Mouse (Mus musculus) midbrain, embryonic 13.5 days (tissue): ENCODE measurements around the gene Katna1. TPM values are rescaled to one million over a fixed set of nuclear protein-coding genes. Genes with fewer than 3 reads are reported as not detected.

Experiments
- ATAC-seq: fragments of 200-750 bp; cut with Nextera tagmentation; 2 replicates; pipeline ENCODE4 v1.8.0; 2017; ENCODE audit warnings: mild to moderate bottlenecking, moderate TSS enrichment, moderate library complexity
- H3K27ac ChIP-seq: fragments of 300-500 bp; sonication (generic); 2 replicates; pipeline ENCODE4 v1.5.1; 2015; ENCODE audit warnings: inconsistent platforms, mild to moderate bottlenecking, moderate library complexity
- H3K27me3 ChIP-seq: fragments of 300-500 bp; sonication (generic); 2 replicates; pipeline ENCODE4 v1.6.1; 2015; ENCODE audit warnings: mild to moderate bottlenecking, inconsistent platforms
- H3K36me3 ChIP-seq: fragments of 300-500 bp; sonication (generic); 2 replicates; pipeline ENCODE4 v1.6.1; 2015; ENCODE audit warnings: mild to moderate bottlenecking, inconsistent platforms
- H3K4me1 ChIP-seq: fragments of 300-500 bp; sonication (generic); replicated peaks from 2 replicates; pipeline ENCODE4 v1.6.1; 2015; ENCODE audit warnings: inconsistent platforms
- H3K4me2 ChIP-seq: fragments of 300-500 bp; sonication (generic); replicated peaks from 2 replicates; pipeline ENCODE4 v1.6.1; 2015; ENCODE audit warnings: moderate library complexity, mild to moderate bottlenecking, inconsistent platforms
- H3K4me3 ChIP-seq: fragments of 300-500 bp; sonication (generic); replicated peaks from 2 replicates; pipeline ENCODE4 v1.5.1; 2015; ENCODE audit warnings: mild to moderate bottlenecking, inconsistent platforms
- H3K9ac ChIP-seq: fragments of 300-500 bp; sonication (generic); replicated peaks from 2 replicates; pipeline ENCODE4 v1.6.1; 2015; ENCODE audit warnings: mild to moderate bottlenecking, inconsistent platforms
- H3K9me3 ChIP-seq: fragments of 300-500 bp; sonication (generic); 2 replicates; pipeline ENCODE4 v1.6.1; 2016; ENCODE audit warnings: mild to moderate bottlenecking, inconsistent platforms
- WGBS: fragments of 180-500 bp; shearing (Covaris S2); methylation state at CpG from one replicate; pipeline ENCODE4 v1.1.7; 2015; 5-methylcytosine and 5-hydroxymethylcytosine counted together
- polyA plus RNA-seq: library from polyadenylated mRNA; unstranded; fragments of >200 nt; fragmentation: Nextera tagmentation; extraction: Ambion mirVana; gene quantifications from 2 replicates; pipeline ENCODE4 v1.2.1, GENCODE M21; 2015

Gene Katna1
- polyA plus RNA-seq, result 40.2 and 40.3 TPM in 2 replicates

GRCm38 (mm10) chr10:7725751-7726500, at the start of gene Katna1:
TSS of gene Katna1 (plus strand) at chr10:7726000.
- H3K9ac ChIP-seq, result peak within 1 kb of the TSS; percentile 73
- no peaks in the 10 kb centered on the region for H3K36me3 ChIP-seq
- peak within 1 kb of the TSS; percentile 46; the same call in 1 of the 2 replicates for H3K27ac ChIP-seq
- no peaks in the 10 kb centered on the region for H3K9me3 ChIP-seq
- WGBS, result under 1% methylated on average over 49 of the region's 49 CpGs
- peak within 1 kb of the TSS; percentile 64 for H3K4me3 ChIP-seq
- peak within 1 kb of the TSS; percentile 89 for H3K4me2 ChIP-seq
- no peaks in the 10 kb centered on the region for H3K27me3 ChIP-seq
- peaks cover 25% of the 10 kb centered on the region for H3K4me1 ChIP-seq
- peak; percentile 99 for ATAC-seq

DNA sequence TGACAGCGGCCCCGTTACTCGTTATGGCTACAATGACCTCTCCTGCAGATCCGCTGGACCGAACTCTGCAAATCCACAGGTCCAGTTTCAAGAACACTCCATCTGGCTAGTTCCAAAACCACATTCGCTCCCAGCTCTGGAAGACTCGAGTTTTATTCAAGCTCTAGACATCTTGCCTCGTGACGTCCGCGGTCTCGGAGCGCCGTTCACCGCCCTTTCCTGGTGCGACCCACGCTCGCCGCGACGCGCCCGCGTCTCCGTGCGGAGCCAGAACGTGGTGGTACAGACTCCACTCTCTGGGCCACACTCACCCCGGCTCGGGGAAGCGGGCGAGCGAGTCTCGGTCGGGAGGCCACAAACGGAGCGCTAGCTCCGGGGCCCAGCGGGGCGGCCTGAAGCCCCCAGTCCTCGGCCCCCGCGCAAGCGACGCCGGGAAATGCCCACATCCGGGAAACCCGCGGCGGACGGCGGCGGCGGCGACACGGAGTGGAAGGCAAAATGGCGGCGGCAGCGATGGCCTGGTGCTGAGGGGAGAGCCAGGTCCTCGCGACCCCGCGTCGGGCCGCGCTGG, 45.0 kb upstream of the Katna1 start, which contains the start of the genes Pcmt1 and Lats1:
Pcmt1 (minus strand) TSS at position 406 of the 571 bp plus-strand sequence.
Lats1 (plus strand) TSS at position 484 of the 571 bp plus-strand sequence.
- H3K36me3 ChIP-seq, result peaks cover 35% of the 10 kb centered on the region
- no peaks in the 10 kb centered on the region for H3K27me3 ChIP-seq
- H3K4me2 ChIP-seq, result peak within 1 kb of the TSS; percentile 75
- WGBS, result under 1% methylated on average over 59 of the region's 65 CpGs
- peaks cover 47% of the 10 kb centered on the region for H3K4me1 ChIP-seq
- peak; percentile 92 for ATAC-seq
- H3K4me3 ChIP-seq, result peak within 1 kb of the TSS; percentile 99
- H3K9ac ChIP-seq, result peak within 1 kb of the TSS; percentile 99
- no peaks in the 10 kb centered on the region for H3K9me3 ChIP-seq
- H3K27ac ChIP-seq, result peak within 1 kb of the TSS; percentile 96

- Histone ChIP-seq H3K36me3 (peaks cover 28% of the 10 kb centered on the region), H3K27ac (peak overlapping the region; percentile 96), H3K9me3 (no peaks in the 10 kb centered on the region), H3K4me2 (peak overlapping the region; percentile 75), H3K4me1 (peaks cover 47% of the 10 kb centered on the region), H3K27me3 (no peaks in the 10 kb centered on the region), H3K9ac (peak overlapping the region; percentile 99), H3K4me3 (peak overlapping the region; percentile 99)
- ATAC-seq, result peak; percentile 88
- WGBS, result under 1% methylated on average over 62 of the region's 64 CpGs
Measured at GRCm38 (mm10) chr10:7681343-7682025, 44.3 kb upstream of the Katna1 start.

DNA sequence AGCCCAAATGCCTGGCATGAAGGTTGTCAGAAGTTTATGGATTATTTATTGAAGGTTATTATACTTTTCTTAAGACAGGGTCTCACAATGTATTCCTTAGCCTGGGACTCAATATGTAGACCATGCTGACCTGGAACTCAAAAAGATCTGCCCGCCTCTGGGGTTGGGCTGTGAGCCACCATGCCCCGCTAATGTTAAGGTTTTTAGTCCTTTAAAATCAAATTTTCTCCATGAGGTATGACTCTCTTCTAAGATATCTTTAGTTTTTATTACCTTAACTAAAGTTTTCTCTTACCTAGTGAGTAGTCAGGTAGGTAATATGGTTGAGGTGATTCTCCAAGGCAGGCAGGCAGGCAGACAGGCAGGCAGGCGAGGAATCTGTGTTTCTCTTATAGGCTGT, 43.6 kb upstream of the Katna1 start:
- Histone ChIP-seq H3K36me3 (peaks cover 26% of the 10 kb centered on the region), H3K9ac (peak overlapping the region; percentile 99), H3K4me3 (peak overlapping the region; percentile 99), H3K4me1 (peaks cover 47% of the 10 kb centered on the region), H3K4me2 (peak overlapping the region; percentile 75), H3K27me3 (no peaks in the 10 kb centered on the region), H3K9me3 (no peaks in the 10 kb centered on the region), H3K27ac (no peak overlapping the region)
- 71% methylated on average over 3 of the region's 3 CpGs for WGBS
- ATAC-seq, result no peak

GRCm38 (mm10) chr10:7686902-7687301, 38.9 kb upstream of the Katna1 start:
- H3K27ac ChIP-seq, result no peak overlapping the region
- no peak overlapping the region for H3K4me2 ChIP-seq
- H3K4me1 ChIP-seq, result peaks cover 23% of the 10 kb centered on the region
- no peak overlapping the region for H3K4me3 ChIP-seq
- no peaks in the 10 kb centered on the region for H3K27me3 ChIP-seq
- H3K9ac ChIP-seq, result no peak overlapping the region
- H3K9me3 ChIP-seq, result no peaks in the 10 kb centered on the region
- WGBS, result 93% methylated on average over 6 of the region's 6 CpGs
- no peak for ATAC-seq
- H3K36me3 ChIP-seq, result peaks cover 13% of the 10 kb centered on the region

DNA sequence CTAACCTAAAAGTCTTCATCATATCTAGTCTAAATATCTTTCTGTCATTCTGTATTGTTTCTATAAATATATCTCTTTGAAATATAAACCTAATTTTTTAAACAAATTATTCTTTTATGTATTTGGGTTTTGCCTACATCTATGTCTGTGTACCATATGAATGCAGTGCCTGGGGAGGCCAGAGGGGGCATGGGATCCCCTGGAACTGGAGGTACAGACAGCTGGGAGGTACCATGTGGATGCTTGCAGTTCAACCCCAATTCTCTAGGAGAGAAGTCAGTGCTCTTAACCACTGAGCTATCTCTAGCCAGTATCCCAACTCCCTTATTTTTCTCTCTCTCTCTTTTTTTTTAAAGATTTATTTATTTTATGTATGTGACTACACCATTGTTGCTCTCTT, 30.5 kb upstream of the Katna1 start:
- Histone ChIP-seq H3K9ac (no peak overlapping the region), H3K27ac (no peak overlapping the region), H3K4me3 (no peak overlapping the region), H3K4me2 (no peak overlapping the region), H3K9me3 (no peaks in the 10 kb centered on the region), H3K4me1 (no peaks in the 10 kb centered on the region), H3K36me3 (peaks cover 75% of the 10 kb centered on the region), H3K27me3 (no peaks in the 10 kb centered on the region)
- ATAC-seq, result no peak

GRCm38 (mm10) chr10:7700120-7700519, 25.7 kb upstream of the Katna1 start:
- 94% methylated on average over 3 of the region's 3 CpGs for WGBS
- H3K36me3 ChIP-seq, result peaks cover 86% of the 10 kb centered on the region
- ATAC-seq, result no peak

GRCm38 (mm10) chr10:7702586-7702985, 23.2 kb upstream of the Katna1 start:
- no peak overlapping the region for H3K27ac ChIP-seq
- no peak overlapping the region for H3K4me2 ChIP-seq
- H3K36me3 ChIP-seq, result peaks cover 85% of the 10 kb centered on the region
- no peaks in the 10 kb centered on the region for H3K9me3 ChIP-seq
- no peak overlapping the region for H3K4me3 ChIP-seq
- no peaks in the 10 kb centered on the region for H3K4me1 ChIP-seq
- no peaks in the 10 kb centered on the region for H3K27me3 ChIP-seq
- 95% methylated on average over 6 of the region's 6 CpGs for WGBS
- H3K9ac ChIP-seq, result no peak overlapping the region
- ATAC-seq, result no peak

More at GRCm38 (mm10) chr10:7700120-7700519, 25.7 kb upstream of the Katna1 start:
- no peak overlapping the region for H3K27ac ChIP-seq
- no peaks in the 10 kb centered on the region for H3K9me3 ChIP-seq
- no peaks in the 10 kb centered on the region for H3K4me1 ChIP-seq
- H3K9ac ChIP-seq, result no peak overlapping the region
- no peak overlapping the region for H3K4me3 ChIP-seq
- H3K27me3 ChIP-seq, result no peaks in the 10 kb centered on the region
- H3K4me2 ChIP-seq, result no peak overlapping the region

- H3K9me3 ChIP-seq, result no peaks in the 10 kb centered on the region
- peaks cover 75% of the 10 kb centered on the region for H3K36me3 ChIP-seq
- no peak overlapping the region for H3K27ac ChIP-seq
- H3K27me3 ChIP-seq, result no peaks in the 10 kb centered on the region
- no peak for ATAC-seq
- no peak overlapping the region for H3K4me3 ChIP-seq
- H3K4me1 ChIP-seq, result no peaks in the 10 kb centered on the region
- H3K9ac ChIP-seq, result no peak overlapping the region
- H3K4me2 ChIP-seq, result no peak overlapping the region
- 89% methylated on average over 5 of the region's 5 CpGs for WGBS
Measured at GRCm38 (mm10) chr10:7710121-7710520, 15.7 kb upstream of the Katna1 start.

DNA sequence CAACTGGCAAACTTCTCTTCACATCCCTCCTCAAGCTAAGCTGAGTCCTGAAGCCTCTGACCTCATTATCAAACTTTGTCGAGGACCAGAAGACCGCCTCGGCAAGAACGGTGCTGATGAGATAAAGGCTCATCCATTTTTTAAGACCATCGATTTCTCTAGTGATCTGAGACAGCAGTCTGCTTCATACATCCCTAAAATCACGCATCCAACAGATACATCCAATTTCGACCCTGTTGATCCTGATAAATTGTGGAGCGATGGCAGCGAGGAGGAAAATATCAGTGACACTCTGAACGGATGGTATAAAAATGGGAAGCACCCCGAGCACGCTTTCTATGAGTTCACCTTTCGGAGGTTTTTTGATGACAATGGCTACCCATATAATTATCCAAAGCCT, 13.3 kb upstream of the Katna1 start:
- ATAC-seq, result no peak
- H3K4me3 ChIP-seq, result no peak overlapping the region
- peaks cover 65% of the 10 kb centered on the region for H3K36me3 ChIP-seq
- 96% methylated on average over 13 of the region's 13 CpGs for WGBS
- no peak overlapping the region for H3K9ac ChIP-seq
- H3K27ac ChIP-seq, result no peak overlapping the region
- H3K4me2 ChIP-seq, result no peak overlapping the region
- H3K4me1 ChIP-seq, result no peaks in the 10 kb centered on the region
- no peaks in the 10 kb centered on the region for H3K27me3 ChIP-seq
- H3K9me3 ChIP-seq, result no peaks in the 10 kb centered on the region

DNA sequence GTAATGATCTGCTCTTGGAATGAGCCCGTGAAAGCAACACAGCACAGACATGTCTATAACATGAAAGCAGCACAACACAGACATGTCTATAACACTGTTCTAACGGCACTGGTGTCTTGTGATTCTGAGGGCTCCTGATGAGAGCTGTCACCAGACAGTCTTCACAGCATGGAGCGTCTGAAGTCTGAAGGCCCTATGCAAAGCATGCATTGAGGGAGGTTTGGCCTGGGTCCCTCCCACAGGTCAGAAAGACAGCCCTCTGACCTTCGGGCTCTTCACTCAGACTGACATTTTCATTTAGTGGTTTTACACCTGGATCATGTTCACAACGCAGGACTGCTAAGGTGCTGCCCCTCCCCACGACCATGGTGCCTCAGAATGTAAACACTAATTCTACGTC, 10.7 kb upstream of the Katna1 start:
- no peak overlapping the region for H3K27ac ChIP-seq
- H3K27me3 ChIP-seq, result no peaks in the 10 kb centered on the region
- no peak overlapping the region for H3K9ac ChIP-seq
- ATAC-seq, result no peak
- WGBS, result 77% methylated on average over 7 of the region's 7 CpGs
- peaks cover 44% of the 10 kb centered on the region for H3K36me3 ChIP-seq
- no peaks in the 10 kb centered on the region for H3K9me3 ChIP-seq
- H3K4me2 ChIP-seq, result no peak overlapping the region
- H3K4me1 ChIP-seq, result no peaks in the 10 kb centered on the region
- no peak overlapping the region for H3K4me3 ChIP-seq

GRCm38 (mm10) chr10:7726501-7726812, 657 bp downstream of the Katna1 start:
- Histone ChIP-seq H3K4me2 (peak overlapping the region; percentile 89), H3K27ac (no peak overlapping the region), H3K27me3 (no peaks in the 10 kb centered on the region), H3K9me3 (no peaks in the 10 kb centered on the region), H3K9ac (peak overlapping the region; percentile 73), H3K36me3 (no peaks in the 10 kb centered on the region), H3K4me3 (peak overlapping the region; percentile 64), H3K4me1 (peaks cover 29% of the 10 kb centered on the region)
- ATAC-seq, result no peak
- WGBS, result 0% methylated on average over 8 of the region's 8 CpGs
